Mouse (Mus musculus) megakaryocyte, embryonic 14.5 days (primary cell): Measurements from ENCODE around the gene Trio. TPM values are rescaled to one million over a fixed set of nuclear protein-coding genes. Genes with fewer than 3 reads are reported as not detected.
"Not testable (repeated sequence)": the region's sequence is repeated elsewhere in the genome, so short reads cannot be mapped to it uniquely, and the experiment has no call there.

ENCODE experiments used
- H3K27me3 ChIP-seq: replicated peaks from 2 replicates; pipeline ENCODE3; 2012; ENCODE audit warnings: inconsistent platforms
- H3K36me3 ChIP-seq: replicated peaks from 2 replicates; pipeline ENCODE3; 2012; ENCODE audit warnings: low read length, inconsistent platforms, mixed read lengths
- H3K4me1 ChIP-seq: 2 replicates; pipeline ENCODE4 v1.6.1; 2012; ENCODE audit warnings: inconsistent platforms
- H3K4me3 ChIP-seq: replicated peaks from 2 replicates; pipeline ENCODE3; 2012; ENCODE audit warnings: moderate library complexity, mild to moderate bottlenecking, inconsistent platforms
- H3K9me3 ChIP-seq: 2 replicates; pipeline ENCODE4 v1.6.1; 2012; ENCODE audit warnings: inconsistent platforms
- FLI1 ChIP-seq: IDR thresholded peaks from 2 replicates; pipeline ENCODE4 v1.6.1; 2012; ENCODE audit warnings: low read length, inconsistent platforms, mixed read lengths
- GATA1 ChIP-seq: IDR thresholded peaks from 3 replicates; pipeline ENCODE4 v1.6.1; 2012; ENCODE audit warnings: mixed read lengths, low read length, inconsistent platforms, borderline replicate concordance
- polyA plus RNA-seq: library from polyadenylated mRNA; stranded (reverse); fragments of >175 nt; gene quantifications from 2 replicates; pipeline ENCODE4 v1.2.3, GENCODE M21; 2012; ENCODE audit warnings: low replicate concordance; ENCODE audit not compliant: insufficient read depth

Trio gene
- polyA plus RNA-seq, 1 experiment = 5.8 TPM

DNA sequence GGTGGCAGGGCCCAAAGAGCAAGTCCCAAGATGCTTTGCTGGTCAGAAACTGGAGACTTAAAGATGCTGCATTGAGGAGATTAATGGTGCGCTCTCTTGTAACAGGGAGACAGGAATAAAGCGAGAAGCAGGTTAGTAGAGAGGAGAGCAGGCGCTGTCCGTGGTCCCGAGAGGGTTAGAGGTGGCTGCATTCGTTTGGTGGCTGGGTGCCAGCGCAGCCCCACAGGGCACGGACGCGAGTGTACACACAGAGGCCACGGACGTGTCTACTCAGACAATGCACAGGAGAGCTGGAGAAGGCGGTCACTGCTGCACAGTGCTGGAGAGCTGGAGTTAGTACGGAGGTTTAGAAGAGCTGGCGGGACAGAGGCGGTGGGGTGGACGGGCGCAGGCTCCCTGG lies 278.1 kb downstream of the Trio start:
- H3K9me3 ChIP-seq = no peaks in the 10 kb centered on the region
- H3K4me1 ChIP-seq = no peaks in the 10 kb centered on the region
- peaks cover 85% of the 10 kb centered on the region for H3K36me3 ChIP-seq
- no peak overlapping the region for H3K4me3 ChIP-seq
- no peaks in the 10 kb centered on the region for H3K27me3 ChIP-seq
- TF ChIP-seq FLI1 (no peak), GATA1 (no peak)

DNA sequence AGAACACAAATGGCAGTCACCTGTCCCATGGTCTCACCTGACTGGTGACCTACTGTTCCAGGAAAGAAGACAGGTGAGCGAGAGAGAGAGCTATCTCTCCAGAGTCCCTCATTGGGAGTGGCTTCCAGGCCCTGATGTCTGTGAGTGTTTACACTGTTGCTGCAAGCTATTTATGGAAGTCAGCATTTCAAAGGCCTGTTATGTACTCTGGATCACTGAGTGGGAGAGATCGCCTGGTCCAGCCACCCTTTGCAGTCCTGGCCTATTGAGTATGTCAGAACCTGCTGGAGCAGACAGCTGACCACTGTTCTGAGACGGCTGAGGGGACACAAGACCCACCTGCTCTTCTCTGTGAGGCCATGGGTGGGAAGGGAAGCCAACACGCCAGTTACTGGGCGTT lies 280.7 kb downstream of the Trio start:
- no peak for TF ChIP-seq FLI1
- TF ChIP-seq GATA1 = no peak
- Histone ChIP-seq H3K4me3 (no peak overlapping the region), H3K4me1 (no peaks in the 10 kb centered on the region), H3K27me3 (peaks cover 2% of the 10 kb centered on the region), H3K9me3 (no peaks in the 10 kb centered on the region), H3K36me3 (peaks cover 83% of the 10 kb centered on the region)

DNA sequence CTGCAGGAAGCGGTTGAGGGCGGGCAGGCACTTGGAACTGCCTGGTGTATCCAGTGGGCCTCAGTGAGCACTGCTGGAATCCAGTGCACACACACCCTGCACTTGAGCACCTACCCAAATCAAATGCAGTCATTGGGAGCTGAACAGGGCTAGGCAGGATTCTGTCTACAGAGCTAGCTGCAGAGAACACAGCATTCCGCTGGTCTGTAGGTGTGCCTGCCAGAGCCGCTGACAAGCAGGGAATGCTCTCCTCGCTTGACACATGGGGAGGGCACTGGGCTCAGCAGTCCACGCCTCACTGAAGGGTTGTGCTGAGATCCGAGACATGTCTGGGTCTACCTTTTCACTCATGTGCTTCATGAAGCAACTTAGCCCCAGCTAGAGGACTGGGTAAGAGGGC lies 285.6 kb downstream of the Trio start:
- Histone ChIP-seq H3K27me3 (peaks cover 3% of the 10 kb centered on the region), H3K36me3 (peaks cover 68% of the 10 kb centered on the region), H3K9me3 (no peaks in the 10 kb centered on the region), H3K4me1 (peaks cover 3% of the 10 kb centered on the region), H3K4me3 (no peak overlapping the region)
- TF ChIP-seq GATA1 (no peak), FLI1 (no peak)

DNA sequence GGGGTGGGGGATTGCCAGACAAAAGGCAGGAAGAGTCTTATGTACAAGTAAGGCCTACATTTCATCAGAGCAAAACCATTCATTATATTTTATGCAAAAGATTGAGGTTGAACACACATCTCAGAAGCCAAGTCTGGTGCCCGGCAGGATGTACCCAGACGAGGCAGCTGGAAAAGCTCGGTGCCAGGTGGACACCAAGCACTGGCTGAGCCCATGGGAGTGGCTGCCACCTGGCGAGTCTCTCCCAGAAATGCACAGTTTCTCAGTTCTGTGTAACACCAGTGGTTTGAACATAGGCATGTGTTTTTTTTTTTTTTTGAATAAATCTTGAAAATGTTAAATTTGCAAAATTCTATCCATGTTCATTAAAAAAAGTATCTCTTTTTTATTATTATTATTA lies 293.8 kb downstream of the Trio start:
- TF ChIP-seq FLI1 = no peak
- TF ChIP-seq GATA1 = no peak
- Histone ChIP-seq H3K9me3 (no peaks in the 10 kb centered on the region), H3K27me3 (no peaks in the 10 kb centered on the region), H3K4me3 (no peak overlapping the region), H3K4me1 (peaks cover 8% of the 10 kb centered on the region), H3K36me3 (peaks cover 40% of the 10 kb centered on the region)

DNA sequence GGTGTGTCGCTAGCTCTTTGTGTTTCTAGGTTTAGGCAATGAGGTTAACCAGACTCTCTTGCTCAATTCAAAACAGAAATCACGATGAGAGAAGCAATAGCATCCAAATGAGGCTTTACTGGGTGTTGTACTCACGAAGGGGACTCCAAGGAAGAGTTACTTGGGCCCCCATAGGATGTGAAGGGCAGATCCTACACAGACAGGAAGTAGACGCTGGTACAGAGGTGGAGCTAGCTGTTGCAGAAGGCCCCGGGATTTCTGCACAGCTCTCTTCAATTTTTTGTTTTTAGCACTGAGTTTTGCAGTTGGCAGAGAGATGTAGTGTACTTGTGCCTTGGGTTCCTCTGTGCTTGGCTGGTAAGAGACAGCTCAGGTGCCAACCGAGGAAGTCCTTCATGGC lies 299.4 kb downstream of the Trio start:
- no peaks in the 10 kb centered on the region for H3K36me3 ChIP-seq
- H3K27me3 ChIP-seq = no peaks in the 10 kb centered on the region
- peaks cover 34% of the 10 kb centered on the region for H3K4me1 ChIP-seq
- H3K9me3 ChIP-seq = 0 out of 2 replicates have a peak, but pooled peaks cover 4% of the 10 kb centered on the region
- TF ChIP-seq FLI1 (no peak), GATA1 (no peak)
- no peak overlapping the region for H3K4me3 ChIP-seq

DNA sequence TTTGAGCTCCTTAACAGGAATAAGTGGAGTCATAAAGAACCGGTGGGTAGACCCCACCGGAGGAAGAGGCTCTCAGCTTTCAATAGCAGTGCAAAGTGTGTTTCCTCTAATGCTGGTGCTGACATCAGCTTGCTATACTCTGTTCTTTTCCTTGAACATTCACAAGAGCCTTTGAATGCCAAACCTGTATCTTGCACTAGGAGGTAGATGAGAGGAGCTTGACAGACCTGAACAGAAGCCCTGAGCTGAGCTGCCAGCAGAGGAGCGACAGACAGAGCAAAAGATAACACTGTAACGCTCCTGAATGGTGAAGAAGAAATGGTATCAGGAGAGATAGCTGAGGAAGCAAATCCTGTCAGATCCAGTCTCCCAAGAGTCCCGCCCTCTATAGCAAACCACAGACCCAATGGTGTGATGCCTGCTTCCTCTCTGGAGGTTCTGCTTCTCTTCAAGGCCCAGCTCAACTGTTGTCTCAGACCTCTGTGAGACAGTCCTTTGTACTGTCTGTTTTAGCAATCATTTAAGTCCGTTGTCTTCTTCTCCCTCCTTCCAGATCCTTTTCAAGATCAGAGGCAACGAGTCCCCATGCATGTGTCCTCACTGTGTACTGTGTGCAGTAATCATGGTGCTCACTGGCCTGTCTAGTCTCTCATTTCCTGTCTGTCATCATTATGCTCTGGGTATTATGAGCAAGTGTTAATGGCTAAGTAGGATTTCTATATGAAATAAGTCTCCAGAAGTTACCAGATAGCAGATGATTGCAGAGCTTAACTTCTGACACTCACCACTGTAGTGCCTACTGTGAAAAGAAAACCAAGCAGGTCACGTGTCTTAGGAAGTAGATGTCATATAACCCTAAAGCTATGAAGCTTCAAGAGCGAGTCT lies 300.6 kb downstream of the Trio start:
- Histone ChIP-seq H3K4me3 (peak overlapping the region; percentile 78), H3K4me1 (peaks cover 34% of the 10 kb centered on the region)
- TF ChIP-seq FLI1 (no peak), GATA1 (no peak)

DNA sequence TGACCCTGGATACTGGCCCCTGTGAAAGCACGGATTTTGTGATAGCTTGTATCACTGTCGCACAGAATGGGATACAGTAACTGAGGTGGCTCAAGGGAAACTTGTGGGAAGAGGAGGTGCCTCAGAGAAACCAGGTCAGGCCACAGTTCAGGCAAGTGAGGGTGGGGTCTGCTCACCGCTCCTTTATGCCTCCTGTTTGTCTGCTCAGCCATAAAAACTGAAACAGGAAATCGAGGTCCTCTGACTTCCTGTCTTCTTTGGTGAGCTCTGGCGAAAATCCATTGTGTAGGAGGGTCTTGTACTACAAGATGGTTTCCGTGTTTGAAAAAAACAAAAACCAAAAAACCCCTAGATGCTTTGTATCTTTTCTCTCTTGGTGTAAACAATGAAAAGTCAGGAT lies 301.4 kb downstream of the Trio start:
- 0 out of 2 replicates have a peak, but pooled peaks cover 7% of the 10 kb centered on the region for H3K9me3 ChIP-seq
- H3K36me3 ChIP-seq = no peaks in the 10 kb centered on the region
- peak overlapping the region; percentile 81 for H3K4me3 ChIP-seq
- H3K4me1 ChIP-seq = peaks cover 34% of the 10 kb centered on the region
- peaks cover 4% of the 10 kb centered on the region for H3K27me3 ChIP-seq
- no peak for TF ChIP-seq FLI1
- no peak for TF ChIP-seq GATA1

More for the DNA sequence above, 300.6 kb downstream of the Trio start:
- H3K9me3 ChIP-seq = 0 out of 2 replicates have a peak, but pooled peaks cover 7% of the 10 kb centered on the region
- H3K27me3 ChIP-seq = no peaks in the 10 kb centered on the region
- no peaks in the 10 kb centered on the region for H3K36me3 ChIP-seq

DNA sequence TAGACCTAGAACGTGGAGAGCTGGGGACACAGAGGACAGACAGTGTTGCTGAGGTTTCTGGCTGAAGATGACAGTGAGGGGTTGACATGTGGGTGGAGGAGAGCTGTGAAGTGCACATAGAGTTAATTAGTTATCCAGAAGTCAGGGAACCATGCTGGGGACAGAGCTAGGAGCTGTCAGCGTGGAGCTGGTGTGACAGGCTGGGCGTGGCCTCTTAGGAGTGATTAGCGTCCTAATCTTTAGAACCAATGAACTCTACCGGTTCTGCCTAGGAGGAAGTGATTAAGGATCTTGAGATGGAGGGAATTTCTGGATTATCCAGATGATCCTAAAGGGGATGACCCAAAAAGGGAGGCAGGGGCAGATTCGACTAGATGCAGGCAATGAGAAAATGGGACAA lies 301.9 kb downstream of the Trio start:
- no peak overlapping the region for H3K4me3 ChIP-seq
- no peak for TF ChIP-seq GATA1
- no peak for TF ChIP-seq FLI1
- no peaks in the 10 kb centered on the region for H3K36me3 ChIP-seq
- H3K27me3 ChIP-seq = peaks cover 9% of the 10 kb centered on the region
- H3K9me3 ChIP-seq = 0 out of 2 replicates have a peak, but pooled peaks cover 7% of the 10 kb centered on the region
- peaks cover 34% of the 10 kb centered on the region for H3K4me1 ChIP-seq

DNA sequence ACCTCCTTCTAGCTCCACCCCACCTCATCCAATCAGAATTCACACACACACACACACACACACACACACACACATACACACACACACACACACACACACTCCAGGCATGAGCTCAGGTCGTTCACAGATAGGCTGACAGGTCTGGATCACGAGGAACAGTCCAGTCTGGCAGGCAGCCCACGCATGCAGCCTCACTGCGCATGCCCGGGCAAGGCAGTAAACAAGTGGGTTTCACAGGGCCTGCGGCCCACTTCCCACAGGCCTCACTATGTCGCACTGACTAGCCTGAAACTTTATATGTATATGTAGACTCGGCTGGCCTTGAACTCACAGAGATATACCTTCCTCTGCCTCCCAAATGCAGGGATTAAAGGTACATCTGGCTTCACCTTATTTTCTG lies 305.4 kb downstream of the Trio start:
- not testable (repeated sequence) for H3K4me3 ChIP-seq, H3K36me3 ChIP-seq, H3K9me3 ChIP-seq
- H3K27me3 ChIP-seq = peaks cover 34% of the 10 kb centered on the region
- peaks cover 23% of the 10 kb centered on the region for H3K4me1 ChIP-seq

DNA sequence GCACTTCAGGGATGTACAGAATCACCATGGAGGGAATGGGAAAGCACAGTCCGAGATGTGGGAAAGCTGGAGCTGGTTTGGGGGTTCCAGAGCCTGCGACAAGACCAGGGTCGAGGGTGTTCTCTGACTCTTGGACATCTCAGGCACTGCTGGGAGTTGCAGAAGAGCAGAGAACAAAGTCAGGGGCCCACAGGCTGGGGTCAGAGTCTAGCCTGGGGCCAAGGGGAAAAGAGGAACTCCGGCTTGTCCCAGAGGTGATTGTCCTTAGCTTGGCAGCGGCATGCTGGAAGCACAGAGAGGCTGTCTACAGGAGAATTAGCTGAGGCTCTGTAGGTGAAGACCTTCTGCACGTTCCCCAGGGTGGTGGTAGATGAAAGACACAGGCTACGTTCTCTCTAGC lies 307.0 kb downstream of the Trio start:
- peaks cover 12% of the 10 kb centered on the region for H3K4me1 ChIP-seq
- peaks cover 34% of the 10 kb centered on the region for H3K27me3 ChIP-seq
- H3K36me3 ChIP-seq = no peaks in the 10 kb centered on the region
- TF ChIP-seq FLI1 = no peak
- TF ChIP-seq GATA1 = no peak
- H3K4me3 ChIP-seq = no peak overlapping the region
- 0 out of 2 replicates have a peak, but pooled peaks cover 7% of the 10 kb centered on the region for H3K9me3 ChIP-seq
